Mouse (Mus musculus) CH12.LX (cell line): ENCODE results near the gene Kcnk18. TPM values are rescaled to one million over a fixed set of nuclear protein-coding genes. Genes with fewer than 3 reads are reported as not detected.

Source experiments
- DNase-seq: peaks from one replicate; pipeline ENCODE4 v3.0.0-alpha.2; 2013; ENCODE audit errors: extremely low read depth
- H3K27ac ChIP-seq: 2 replicates; pipeline ENCODE4 v1.5.1; 2012; ENCODE audit warnings: low read depth, mild to moderate bottlenecking, control low read depth, moderate library complexity; ENCODE audit not compliant: insufficient read depth
- H3K27me3 ChIP-seq: replicated peaks from 2 replicates; pipeline ENCODE3; 2012; ENCODE audit warnings: inconsistent platforms
- H3K36me3 ChIP-seq, 2 experiments: replicated peaks in 1 of 2; 2 replicates each; pipeline versions ENCODE3 to v1.6.1; 2012; ENCODE audit warnings: inconsistent platforms in 1 of 2, low read length in 1 of 2, mild to moderate bottlenecking in 1 of 2, mixed read lengths in 1 of 2, moderate library complexity in 1 of 2; ENCODE audit not compliant: control insufficient read depth in 1 of 2, insufficient read depth in 1 of 2
- H3K4me1 ChIP-seq, 2 experiments: 2 replicates each; pipeline ENCODE4 v1.6.1; 2012; ENCODE audit warnings: inconsistent platforms in 1 of 2, moderate library complexity in 1 of 2; ENCODE audit not compliant: insufficient read depth in 2 of 2, control insufficient read depth in 1 of 2
- H3K4me2 ChIP-seq: 2 replicates; pipeline ENCODE4 v1.6.1; 2012; ENCODE audit warnings: low read depth, mild to moderate bottlenecking, control low read depth; ENCODE audit not compliant: poor library complexity, insufficient read depth, severe bottlenecking
- H3K4me3 ChIP-seq, 3 experiments: fragments of 150-350 bp in 1 of 3; sonication (generic) in 1 of 3; replicated peaks in 1 of 3; 2 replicates each; pipeline versions ENCODE3 to v1.5.1; 2011 to 2012; ENCODE audit warnings: low read depth in 2 of 3, low read length in 2 of 3, mild to moderate bottlenecking in 2 of 3, moderate library complexity in 2 of 3, control low read depth in 1 of 3, improper control_type of control experiment in 1 of 3, inconsistent platforms in 1 of 3, mixed read lengths in 1 of 3; ENCODE audit not compliant: poor library complexity in 1 of 3
- H3K79me2 ChIP-seq: replicated peaks from 2 replicates; pipeline ENCODE4 v1.6.1; 2012; ENCODE audit warnings: mild to moderate bottlenecking, moderate library complexity; ENCODE audit not compliant: control insufficient read depth, poor library complexity, insufficient read depth, severe bottlenecking; ENCODE audit errors: extremely low read depth
- H3K9ac ChIP-seq: 2 replicates; pipeline ENCODE4 v1.6.1; 2012; ENCODE audit warnings: low read depth, mild to moderate bottlenecking, control low read depth, moderate library complexity; ENCODE audit not compliant: insufficient read depth
- H3K9me3 ChIP-seq: replicated peaks from 2 replicates; pipeline ENCODE3; 2012; ENCODE audit warnings: low read length, inconsistent platforms, mixed read lengths
- BHLHE40 ChIP-seq: IDR thresholded peaks from 2 replicates; pipeline ENCODE4 v1.6.1; 2011; ENCODE audit warnings: mild to moderate bottlenecking, low read depth, low read length, improper control_type of control experiment
- CHD1 ChIP-seq: IDR thresholded peaks from 2 replicates; pipeline ENCODE4 v1.6.1; 2012; ENCODE audit warnings: low read depth, low read length, improper control_type of control experiment, inconsistent platforms
- CTCF ChIP-seq, 2 experiments: IDR thresholded peaks in 1 of 2; conservative IDR thresholded peaks in 1 of 2; 2 replicates each; pipeline ENCODE4 v1.5.1; 2011 to 2012; ENCODE audit warnings: low read depth in 2 of 2, low read length in 2 of 2, improper control_type of control experiment in 1 of 2, inconsistent platforms in 1 of 2, mild to moderate bottlenecking in 1 of 2, moderate library complexity in 1 of 2
- ELF1 ChIP-seq: IDR thresholded peaks from 2 replicates; pipeline ENCODE4 v1.6.1; 2014; ENCODE audit warnings: low read depth, mild to moderate bottlenecking, inconsistent platforms, low read length, improper control_type of control experiment
- EP300 ChIP-seq: IDR thresholded peaks from 2 replicates; pipeline ENCODE4 v1.6.1; 2011; ENCODE audit warnings: low read length, improper control_type of control experiment
- ETS1 ChIP-seq: conservative IDR thresholded peaks from 2 replicates; pipeline ENCODE4 v1.6.1; 2012; ENCODE audit warnings: low read depth, mild to moderate bottlenecking, inconsistent platforms, low read length, improper control_type of control experiment, moderate library complexity
- GABPA ChIP-seq: IDR thresholded peaks from 2 replicates; pipeline ENCODE4 v1.6.1; 2012; ENCODE audit warnings: low read depth, low read length, improper control_type of control experiment, inconsistent platforms; ENCODE audit not compliant: insufficient replicate concordance
- HCFC1 ChIP-seq: IDR thresholded peaks from 2 replicates; pipeline ENCODE4 v1.6.1; 2012; ENCODE audit warnings: low read depth, mild to moderate bottlenecking, inconsistent platforms, low read length, improper control_type of control experiment
- JUN ChIP-seq: IDR thresholded peaks from 2 replicates; pipeline ENCODE4 v1.6.1; 2011; ENCODE audit warnings: low read depth, mild to moderate bottlenecking, low read length, improper control_type of control experiment, moderate library complexity; ENCODE audit not compliant: insufficient read depth
- MAX ChIP-seq: IDR thresholded peaks from 2 replicates; pipeline ENCODE4 v1.6.1; 2011; ENCODE audit warnings: low read length, improper control_type of control experiment
- MAZ ChIP-seq: IDR thresholded peaks from 2 replicates; pipeline ENCODE4 v1.6.1; 2012; ENCODE audit warnings: low read depth, mild to moderate bottlenecking, inconsistent platforms, low read length, improper control_type of control experiment, moderate library complexity
- MEF2A ChIP-seq: IDR thresholded peaks from 2 replicates; pipeline ENCODE4 v1.6.1; 2014; ENCODE audit warnings: low read depth, mild to moderate bottlenecking, inconsistent platforms, low read length, improper control_type of control experiment, borderline replicate concordance
- MXI1 ChIP-seq: IDR thresholded peaks from 2 replicates; pipeline ENCODE4 v1.6.1; 2011; ENCODE audit warnings: mild to moderate bottlenecking, low read depth, low read length, improper control_type of control experiment
- MYC ChIP-seq: IDR thresholded peaks from 2 replicates; pipeline ENCODE4 v1.6.1; 2011; ENCODE audit warnings: low read depth, mild to moderate bottlenecking, improper control_type of control experiment, low read length
- NELFE ChIP-seq: IDR thresholded peaks from 2 replicates; pipeline ENCODE4 v1.6.1; 2011; ENCODE audit warnings: low read depth, low read length, improper control_type of control experiment
- NRF1 ChIP-seq: IDR thresholded peaks from 2 replicates; pipeline ENCODE4 v1.6.1; 2014; ENCODE audit warnings: low read depth, mild to moderate bottlenecking, inconsistent platforms, low read length, improper control_type of control experiment, moderate library complexity
- PAX5 ChIP-seq: IDR thresholded peaks from 2 replicates; pipeline ENCODE4 v1.6.1; 2012; ENCODE audit warnings: low read length, inconsistent platforms, mixed read lengths
- RAD21 ChIP-seq: IDR thresholded peaks from 2 replicates; pipeline ENCODE4 v1.6.1; 2011; ENCODE audit warnings: low read depth, mild to moderate bottlenecking, low read length, improper control_type of control experiment, moderate library complexity
- RCOR1 ChIP-seq: conservative IDR thresholded peaks from 2 replicates; pipeline ENCODE4 v1.6.1; 2012; ENCODE audit warnings: low read depth, mild to moderate bottlenecking, inconsistent platforms, low read length, improper control_type of control experiment
- SIN3A ChIP-seq: IDR thresholded peaks from 2 replicates; pipeline ENCODE4 v1.6.1; 2012; ENCODE audit warnings: low read length, improper control_type of control experiment, inconsistent platforms
- SMC3 ChIP-seq: IDR thresholded peaks from 2 replicates; pipeline ENCODE4 v1.6.1; 2011; ENCODE audit warnings: low read depth, low read length, improper control_type of control experiment
- TCF12 ChIP-seq: IDR thresholded peaks from 2 replicates; pipeline ENCODE4 v1.6.1; 2014; ENCODE audit warnings: low read depth, mild to moderate bottlenecking, inconsistent platforms, low read length, improper control_type of control experiment
- UBTF ChIP-seq: IDR thresholded peaks from 2 replicates; pipeline ENCODE4 v1.6.1; 2012; ENCODE audit warnings: low read depth, mild to moderate bottlenecking, inconsistent platforms, low read length, improper control_type of control experiment, moderate library complexity
- USF1 ChIP-seq: IDR thresholded peaks from 2 replicates; pipeline ENCODE4 v1.6.1; 2014; ENCODE audit warnings: low read depth, mild to moderate bottlenecking, inconsistent platforms, low read length, improper control_type of control experiment
- USF2 ChIP-seq: conservative IDR thresholded peaks from 2 replicates; pipeline ENCODE4 v1.6.1; 2011; ENCODE audit warnings: low read depth, low read length, improper control_type of control experiment
- ZC3H11A ChIP-seq: IDR thresholded peaks from 2 replicates; pipeline ENCODE4 v1.6.1; 2012; ENCODE audit warnings: low read depth, mild to moderate bottlenecking, inconsistent platforms, low read length, improper control_type of control experiment
- ZKSCAN1 ChIP-seq: IDR thresholded peaks from 2 replicates; pipeline ENCODE4 v1.6.1; 2012; ENCODE audit warnings: low read depth, inconsistent platforms, low read length, improper control_type of control experiment, borderline replicate concordance
- dilution Hi-C: fragments of 300-500 bp; cut with MboI; formaldehyde crosslinking; loops from 2 replicates; pipeline ENCODE4 v1.14.3; 2020; ENCODE audit warnings: low sequenced_read_pairs; ENCODE audit not compliant: extremely low pct_unique_long_range_greater_than_20kb, extremely low pct_ligation_motif_present
- in situ Hi-C: fragments of 300-500 bp; cut with MboI; formaldehyde crosslinking; loops from 3 replicates; pipeline ENCODE4 v1.14.3; 2019; ENCODE audit warnings: low sequenced_read_pairs, low pct_ligation_motif_present, low pct_unique_long_range_greater_than_20kb, mixed read lengths
- polyA plus RNA-seq: library from polyadenylated mRNA; unstranded; fragments of >175 nt; gene quantifications from 2 replicates; pipeline ENCODE4 v1.2.1, GENCODE M21; 2012; ENCODE audit warnings: low read depth; ENCODE audit not compliant: insufficient read length
- total RNA-seq, 2 experiments: library from RNA; depleted of rRNA; stranded (reverse); fragments of 300-350 nt in 1 of 2; fragments of >200 nt in 1 of 2; gene quantifications; 2 replicates each; pipeline ENCODE4 v1.2.3; 2012 to 2014

Gene Kcnk18
- total and polyA plus RNA-seq, 3 experiments = not detected

GRCm38 (mm10) chr19:59252651-59253050 lies 33.6 kb downstream of the Kcnk18 start:
- Histone ChIP-seq H3K79me2 (no peaks in the 10 kb centered on the region), H3K4me2 (no peak overlapping the region), H3K36me3 (no peaks in the 10 kb centered on the region), H3K9ac (no peak overlapping the region), H3K4me1 (no peaks in the 10 kb centered on the region), H3K4me3 (no peak overlapping the region), H3K9me3 (peaks cover 12% of the 10 kb centered on the region)
- no peak for DNase-seq
- dilution Hi-C loops (no loop called here), in situ Hi-C loops (no loop called here)
- TF ChIP-seq USF2 (no peak), HCFC1 (no peak), EP300 (no peak), NRF1 (no peak), ZC3H11A (no peak), SIN3A (no peak), NELFE (no peak), RCOR1 (no peak), TCF12 (no peak), CHD1 (no peak), MYC (no peak), CTCF (conservative IDR thresholded peaks at IDR 0.05 in 1 of 2, IDR thresholded peaks at IDR 0.05 in 1 of 2; ENCODE audit: low read depth in 2 of 2, low read length in 2 of 2) (no peak), MAZ (no peak), UBTF (no peak), RAD21 (no peak), BHLHE40 (no peak), MXI1 (no peak)
- TF ChIP-seq, all 38 proteins: peak for 0
- H3K27ac ChIP-seq = no peak overlapping the region
- H3K27me3 ChIP-seq = no peaks in the 10 kb centered on the region

- no peaks in the 10 kb centered on the region for H3K36me3 ChIP-seq
- no peaks in the 10 kb centered on the region for H3K27me3 ChIP-seq
- no peak overlapping the region for H3K27ac ChIP-seq
- no peak overlapping the region for H3K4me2 ChIP-seq
- H3K9ac ChIP-seq = no peak overlapping the region
- no peaks in the 10 kb centered on the region for H3K79me2 ChIP-seq
- no peak for TF ChIP-seq BHLHE40
- TF ChIP-seq PAX5 = no peak
- TF ChIP-seq RCOR1 = no peak
- TF ChIP-seq MAX = no peak
- no peak for TF ChIP-seq ETS1
- no peak for TF ChIP-seq NELFE
- TF ChIP-seq ELF1 = no peak
- TF ChIP-seq SMC3 = no peak
- no peak for TF ChIP-seq ZKSCAN1
- TF ChIP-seq USF1 = no peak
- TF ChIP-seq NRF1 = no peak
- no peak for TF ChIP-seq USF2
- TF ChIP-seq GABPA = no peak
- TF ChIP-seq MEF2A = no peak
- no peak for TF ChIP-seq JUN
- TF ChIP-seq HCFC1 = no peak
- H3K4me3 ChIP-seq = no peak overlapping the region
- in situ Hi-C loops (no loop called here), dilution Hi-C loops (no loop called here)
- no peaks in the 10 kb centered on the region for H3K4me1 ChIP-seq
- no peak for DNase-seq
- peaks cover 12% of the 10 kb centered on the region for H3K9me3 ChIP-seq
These were observed 40.6 kb downstream of the Kcnk18 start for GRCm38 (mm10) chr19:59259633-59260032.
